Mouse (Mus musculus) lung, adult 10 weeks (tissue): ENCODE results near the gene Psph. TPM values are rescaled to one million over a fixed set of nuclear protein-coding genes. Genes with fewer than 3 reads are reported as not detected.

Experiments used
- polyA plus RNA-seq: library from polyadenylated mRNA; stranded (reverse); fragments of 350-450 nt; fragmentation: Illumina TruSeq; extraction: RNeasy Lipid Tissue Mini Kit (QIAGEN cat#74804); gene quantifications from one replicate; pipeline ENCODE4 v1.2.3, GENCODE M21; 2014; ENCODE audit warnings: low read depth, low replicate concordance; ENCODE audit not compliant: insufficient read depth

Psph gene
- polyA plus RNA-seq: 8.2 TPM

DNA sequence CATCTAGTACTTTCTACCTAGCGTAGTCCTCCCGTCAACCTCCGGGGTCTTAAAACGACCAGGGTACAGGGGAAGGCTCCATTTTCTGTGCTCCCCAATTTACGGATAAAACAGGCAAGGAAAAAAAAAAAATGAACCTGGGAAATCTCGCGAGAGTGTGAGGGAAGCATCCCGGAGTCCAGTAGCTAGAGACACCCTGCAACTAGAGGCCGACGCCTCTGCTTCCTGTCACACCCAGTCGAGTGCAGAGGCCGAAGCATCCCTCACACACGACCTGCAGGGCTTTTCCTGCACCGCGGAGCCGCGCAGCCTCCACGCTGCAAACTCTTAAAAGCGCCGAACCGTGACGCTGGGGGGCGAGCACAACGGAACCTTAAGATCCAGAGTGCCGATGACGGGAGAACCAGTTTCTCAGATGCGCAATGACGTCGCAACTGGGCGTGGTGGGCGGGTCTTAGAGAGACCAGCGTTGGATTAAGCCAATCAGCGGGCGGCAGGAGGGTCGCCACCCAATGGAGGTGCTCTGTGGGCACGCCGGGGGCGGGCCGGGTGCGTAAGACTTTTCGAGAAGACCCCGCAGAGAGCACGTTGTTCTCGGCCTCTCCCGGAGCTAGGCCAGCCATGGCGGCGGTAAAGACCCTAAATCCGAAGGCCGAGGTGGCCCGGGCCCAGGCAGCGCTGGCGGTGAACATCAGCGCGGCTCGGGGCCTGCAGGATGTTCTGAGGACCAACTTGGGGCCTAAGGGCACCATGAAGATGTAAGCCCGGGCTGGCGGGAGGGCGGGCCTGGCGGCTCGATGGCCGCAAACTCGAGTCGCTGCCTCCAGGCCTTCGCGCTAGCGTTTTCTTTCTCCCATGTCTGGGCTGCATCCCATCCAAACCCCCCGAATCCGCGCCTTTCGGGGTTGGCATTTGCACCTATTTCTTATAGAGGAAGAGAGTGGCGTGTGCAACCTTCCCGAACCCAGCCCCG, at the start of gene Psph:
Psph (minus strand) TSS at position 632 of the 973 bp plus-strand sequence.

DNA sequence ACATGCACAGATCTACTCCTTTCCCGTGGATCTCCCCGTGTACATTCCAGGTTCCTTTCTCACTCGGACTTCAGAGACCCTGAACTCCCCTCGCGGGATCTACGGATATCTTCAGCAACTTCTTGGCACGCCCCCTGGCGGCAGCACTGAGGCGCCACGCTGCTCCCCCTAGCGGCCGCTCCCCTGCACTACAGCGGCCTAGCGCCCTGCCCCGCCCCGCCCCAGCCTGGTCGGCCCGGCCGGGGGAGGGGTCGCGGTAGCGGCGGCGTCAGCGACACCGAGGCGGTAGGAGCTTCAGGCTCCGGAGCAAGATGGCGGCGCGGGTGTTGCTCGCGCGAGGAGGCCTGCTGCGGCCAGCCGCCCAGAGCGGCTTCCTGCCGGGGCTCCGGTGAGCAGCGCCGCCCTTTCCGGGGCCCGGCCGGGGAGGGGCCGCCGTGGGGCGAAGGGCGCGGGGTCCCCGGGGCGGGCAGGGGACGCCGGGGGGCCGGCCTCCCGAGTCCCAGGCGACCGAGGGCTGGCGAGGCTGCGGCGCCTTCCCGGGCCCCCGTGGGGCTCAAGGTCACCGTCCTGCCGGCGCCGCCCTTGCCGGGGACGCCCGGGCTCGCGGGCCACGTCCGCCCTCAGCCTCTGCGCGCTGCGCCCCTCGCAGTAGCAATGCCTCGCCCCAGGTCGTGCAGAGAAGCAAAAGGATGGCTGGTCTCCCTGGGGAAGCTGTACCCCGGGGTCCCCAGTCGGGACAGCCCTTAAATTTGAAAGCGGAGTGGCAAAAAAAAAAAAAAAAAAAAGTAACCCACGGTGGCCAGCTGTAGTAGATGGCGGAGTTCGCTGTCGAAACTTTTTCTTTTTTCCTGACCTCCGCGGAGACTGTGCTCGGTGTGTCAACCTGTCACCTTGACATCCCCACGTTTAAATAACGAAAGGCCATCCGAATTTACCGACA, 62.1 kb downstream of the Psph start, which contains the start of gene Nipsnap2:
Nipsnap2 (plus strand) TSS at position 230 of the 940 bp plus-strand sequence.

Other genes starting within 250 kb of the Psph start
- 0.89 TPM for gene Mmp17, start 203.3 kb downstream of the Psph start, polyA plus RNA-seq
- gene Zfp11, start 117.3 kb downstream of the Psph start, polyA plus RNA-seq: 1.2 TPM
- not detected for gene Sept14, start 78.9 kb downstream of the Psph start, polyA plus RNA-seq
- gene Mrps17, start 72.0 kb downstream of the Psph start, polyA plus RNA-seq: 89.9 TPM
- 48.5 TPM for gene Nipsnap2, start 62.4 kb downstream of the Psph start, polyA plus RNA-seq
- 17.3 TPM for gene Sumf2, start 59.5 kb upstream of the Psph start, polyA plus RNA-seq
- gene Chchd2, start 100.0 kb upstream of the Psph start, polyA plus RNA-seq: 620 TPM
- 1.7 TPM for gene Zbed5, start 108.3 kb upstream of the Psph start, polyA plus RNA-seq
- 2.7 TPM for gene Phkg1, start 111.1 kb upstream of the Psph start, polyA plus RNA-seq
- 3.7 TPM for gene Nupr1l, start 121.1 kb upstream of the Psph start, polyA plus RNA-seq
- 12.8 TPM for gene Vkorc1l1, start 154.5 kb upstream of the Psph start, polyA plus RNA-seq
- gene Gusb, start 215.6 kb upstream of the Psph start, polyA plus RNA-seq: 32.9 TPM
- 23.1 TPM for gene Asl, start 241.8 kb upstream of the Psph start, polyA plus RNA-seq
- gene Crcp, start 241.8 kb upstream of the Psph start, polyA plus RNA-seq: 22.0 TPM